9 mouse cellular contexts compared by ENCODE assay signal in genomic region chr9:106478101-106478500, GRCm38 (mm10). TPM values are rescaled to one million over a fixed set of nuclear protein-coding genes. Genes with fewer than 3 reads are reported as not detected.
DNase-seq lines count a peak whose midpoint lies in the region; ATAC-seq lines count a peak whose summit lies in the region.
"Had no signal": no experiment of that assay in that cellular context is flagged by ENCODE, and none has a peak within 500 bp of the region (broad histone marks: within the 10 kb centered on the region; RNA-seq: fewer than 3 reads in every experiment).

No protein-coding gene starts in this region.

- H3K27me3 ChIP-seq in heart, embryonic 10.5 days (ENCODE audit: insufficient read depth, poor library complexity, severe bottlenecking): peaks cover 7% of the 10 kb centered on the region; the same call in 1 of the 2 replicates
- H3K27me3 ChIP-seq in intestine, embryonic 14.5 days (replicated peaks; ENCODE audit: control insufficient read depth, insufficient read depth, low read length): no peaks in the 10 kb centered on the region
- H3K27me3 ChIP-seq in neural tube, embryonic 13.5 days: no peaks in the 10 kb centered on the region

- intact Hi-C loops in heart, postnatal 25 days (cut with DNase I): loop anchor here (5.0 kb wide), 2 partner anchors 111 to 171 kb away; partner anchors contain the start of gene Dusp7

- H3K27ac ChIP-seq in heart, embryonic 10.5 days: 0 out of 2 replicates have a peak overlapping the region, but pooled peaks have one; percentile 84
- no peak overlapping the region for H3K27ac ChIP-seq in intestine, embryonic 14.5 days (ENCODE audit: low read depth)
- no peak overlapping the region for H3K27ac ChIP-seq in neural tube, embryonic 13.5 days (replicated peaks)

- peaks cover 36% of the 10 kb centered on the region for H3K36me3 ChIP-seq in heart, embryonic 10.5 days
- peaks cover 22% of the 10 kb centered on the region for H3K36me3 ChIP-seq in intestine, embryonic 14.5 days (ENCODE audit: control insufficient read depth, insufficient read depth, low read length)
- peaks cover 27% of the 10 kb centered on the region for H3K36me3 ChIP-seq in neural tube, embryonic 13.5 days

- no peaks in the 10 kb centered on the region for H3K9me3 ChIP-seq in heart, embryonic 10.5 days
- H3K9me3 ChIP-seq in intestine, embryonic 14.5 days (ENCODE audit: control insufficient read depth, low read length): no peaks in the 10 kb centered on the region
- H3K9me3 ChIP-seq in neural tube, embryonic 13.5 days: no peaks in the 10 kb centered on the region

- H3K4me3 ChIP-seq in heart, embryonic 10.5 days: peak overlapping the region; percentile 83
- H3K4me3 ChIP-seq in intestine, embryonic 14.5 days (ENCODE audit: low read depth, low read length): peak overlapping the region; percentile 85
- H3K4me3 ChIP-seq in neural tube, embryonic 13.5 days: peak overlapping the region; percentile 67

- DNase-seq in heart, embryonic 10.5 days (ENCODE audit: low spot score): no peak
- no peak for DNase-seq in heart, postnatal 25 days (ENCODE audit: low spot score)
- DNase-seq in urinary bladder, postnatal 25 days (ENCODE audit: low spot score): peak; percentile 2
- DNase-seq in urinary bladder, postnatal 36 days (ENCODE audit: low spot score in 2 of 2): no peak
- DNase-seq in intestine, embryonic 14.5 days (ENCODE audit: low spot score): no peak
- DNase-seq in adrenal gland, adult 18-20 months (ENCODE audit: low spot score in 2 of 2): no peak

- WGBS in heart, embryonic 10.5 days: 77% methylated on average over 9 of the region's 9 CpGs
- WGBS in intestine, embryonic 14.5 days: 81% methylated on average over 9 of the region's 9 CpGs
- 84% methylated on average over 9 of the region's 9 CpGs for WGBS in neural tube, embryonic 13.5 days

- ATAC-seq in intestine, embryonic 14.5 days (replicated peaks; ENCODE audit: low FRiP score, low TSS enrichment, low read depth): no peak
- ATAC-seq in neural tube, embryonic 13.5 days (ENCODE audit: low read depth): no peak
- ATAC-seq in monocyte, adult 5-6 weeks (replicated peaks; ENCODE audit: insufficient number of reproducible peaks, low FRiP score, low TSS enrichment, poor library complexity, severe bottlenecking): no peak

- H3K9ac ChIP-seq in intestine, embryonic 14.5 days (ENCODE audit: low read length): peak overlapping the region; percentile 69
- peak overlapping the region; percentile 79 for H3K9ac ChIP-seq in neural tube, embryonic 13.5 days

- peaks cover 46% of the 10 kb centered on the region for H3K4me1 ChIP-seq in heart, embryonic 10.5 days
- peaks cover 15% of the 10 kb centered on the region for H3K4me1 ChIP-seq in intestine, embryonic 14.5 days (replicated peaks; ENCODE audit: control insufficient read depth, insufficient read depth, low read length)
- H3K4me1 ChIP-seq in neural tube, embryonic 13.5 days (replicated peaks): peaks cover 38% of the 10 kb centered on the region

- peak overlapping the region; percentile 96 for H3K4me2 ChIP-seq in intestine, embryonic 14.5 days (ENCODE audit: low read length)
- peak overlapping the region; percentile 99 for H3K4me2 ChIP-seq in neural tube, embryonic 13.5 days

RNA-seq across cellular contexts. Expression of gene Parp3, which starts 1.4 kb away (rescaled TPM):
- 1.4 and 1.7 TPM in 2 replicates for polyA plus RNA-seq in heart, embryonic 10.5 days (2016; fragmentation: Nextera tagmentation; extraction: Ambion mirVana)
- 10 to 100 TPM; 30.1 to 33.5 TPM for total RNA-seq in heart, postnatal 25 days (2021)
- polyA plus RNA-seq in intestine, embryonic 14.5 days (2014; fragmentation: Nextera tagmentation; extraction: Ambion mirVana): 1.7 and 2.2 TPM in 2 replicates
- polyA plus RNA-seq in neural tube, embryonic 13.5 days (2015; fragmentation: Nextera tagmentation; extraction: Ambion mirVana): 1.3 TPM in 2 replicates
- total RNA-seq in adrenal gland, adult 18-20 months (2021): 10 to 100 TPM; 35.9 to 63.4 TPM
- total RNA-seq in monocyte, adult 5-6 weeks (2017): 40.5 to 57.0 TPM (median 45.9 TPM) in 3 replicates

RNA-seq across cellular contexts. Expression of gene Rrp9, which starts 2.3 kb away (rescaled TPM):
- 51.3 and 74.6 TPM in 2 replicates for polyA plus RNA-seq in heart, embryonic 10.5 days (2016; fragmentation: Nextera tagmentation; extraction: Ambion mirVana)
- 10 to 100 TPM; 19.7 to 23.5 TPM for total RNA-seq in heart, postnatal 25 days (2021)
- 51.7 and 52.4 TPM in 2 replicates for polyA plus RNA-seq in intestine, embryonic 14.5 days (2014; fragmentation: Nextera tagmentation; extraction: Ambion mirVana)
- 42.3 and 43.7 TPM in 2 replicates for polyA plus RNA-seq in neural tube, embryonic 13.5 days (2015; fragmentation: Nextera tagmentation; extraction: Ambion mirVana)
- 10 to 100 TPM; 32.7 to 47.8 TPM for total RNA-seq in adrenal gland, adult 18-20 months (2021)
- total RNA-seq in monocyte, adult 5-6 weeks (2017): 27.1 to 41.0 TPM (median 35.1 TPM) in 3 replicates

RNA-seq across cellular contexts. Expression of gene Gpr62, which starts 12.4 kb away (rescaled TPM):
- 0.14 and 0.35 TPM in 2 replicates for polyA plus RNA-seq in heart, embryonic 10.5 days (2016; fragmentation: Nextera tagmentation; extraction: Ambion mirVana)
- not detected for total RNA-seq in heart, postnatal 25 days (2021)
- polyA plus RNA-seq in intestine, embryonic 14.5 days (2014; fragmentation: Nextera tagmentation; extraction: Ambion mirVana): 0.08 and 0.41 TPM in 2 replicates
- 0.73 and 0.92 TPM in 2 replicates for polyA plus RNA-seq in neural tube, embryonic 13.5 days (2015; fragmentation: Nextera tagmentation; extraction: Ambion mirVana)
- under 1 TPM; 0.20 to 0.29 TPM for total RNA-seq in adrenal gland, adult 18-20 months (2021)
- 0.48 TPM in 1 of 3 replicates, not detected in the others for total RNA-seq in monocyte, adult 5-6 weeks (2017)

RNA-seq across cellular contexts. Expression of gene Iqcf1, which starts 21.7 kb away (rescaled TPM):
- polyA plus RNA-seq in heart, embryonic 10.5 days (2016; fragmentation: Nextera tagmentation; extraction: Ambion mirVana): not detected in 2 replicates
- total RNA-seq in heart, postnatal 25 days (2021): not detected
- polyA plus RNA-seq in intestine, embryonic 14.5 days (2014; fragmentation: Nextera tagmentation; extraction: Ambion mirVana): not detected in 2 replicates
- not detected in 2 replicates for polyA plus RNA-seq in neural tube, embryonic 13.5 days (2015; fragmentation: Nextera tagmentation; extraction: Ambion mirVana)
- not detected for total RNA-seq in adrenal gland, adult 18-20 months (2021)
- total RNA-seq in monocyte, adult 5-6 weeks (2017): not detected in 3 replicates
- total RNA-seq: gastrocnemius, postnatal 4 days had no signal

RNA-seq across cellular contexts. Expression of gene Pcbp4, which starts 25.0 kb away (rescaled TPM):
- 135 and 186 TPM in 2 replicates for polyA plus RNA-seq in heart, embryonic 10.5 days (2016; fragmentation: Nextera tagmentation; extraction: Ambion mirVana)
- 10 to 100 TPM; 70.7 to 81.8 TPM for total RNA-seq in heart, postnatal 25 days (2021)
- 55.3 and 73.4 TPM in 2 replicates for polyA plus RNA-seq in intestine, embryonic 14.5 days (2014; fragmentation: Nextera tagmentation; extraction: Ambion mirVana)
- polyA plus RNA-seq in neural tube, embryonic 13.5 days (2015; fragmentation: Nextera tagmentation; extraction: Ambion mirVana): 257 and 262 TPM in 2 replicates
- 10 to 100 TPM; 22.4 to 28.0 TPM for total RNA-seq in adrenal gland, adult 18-20 months (2021)
- total RNA-seq in monocyte, adult 5-6 weeks (2017): 1.2 to 9.7 TPM (median 2.7 TPM) in 3 replicates
